8 mouse cellular contexts compared by ENCODE assay signal in the genomic region with DNA sequence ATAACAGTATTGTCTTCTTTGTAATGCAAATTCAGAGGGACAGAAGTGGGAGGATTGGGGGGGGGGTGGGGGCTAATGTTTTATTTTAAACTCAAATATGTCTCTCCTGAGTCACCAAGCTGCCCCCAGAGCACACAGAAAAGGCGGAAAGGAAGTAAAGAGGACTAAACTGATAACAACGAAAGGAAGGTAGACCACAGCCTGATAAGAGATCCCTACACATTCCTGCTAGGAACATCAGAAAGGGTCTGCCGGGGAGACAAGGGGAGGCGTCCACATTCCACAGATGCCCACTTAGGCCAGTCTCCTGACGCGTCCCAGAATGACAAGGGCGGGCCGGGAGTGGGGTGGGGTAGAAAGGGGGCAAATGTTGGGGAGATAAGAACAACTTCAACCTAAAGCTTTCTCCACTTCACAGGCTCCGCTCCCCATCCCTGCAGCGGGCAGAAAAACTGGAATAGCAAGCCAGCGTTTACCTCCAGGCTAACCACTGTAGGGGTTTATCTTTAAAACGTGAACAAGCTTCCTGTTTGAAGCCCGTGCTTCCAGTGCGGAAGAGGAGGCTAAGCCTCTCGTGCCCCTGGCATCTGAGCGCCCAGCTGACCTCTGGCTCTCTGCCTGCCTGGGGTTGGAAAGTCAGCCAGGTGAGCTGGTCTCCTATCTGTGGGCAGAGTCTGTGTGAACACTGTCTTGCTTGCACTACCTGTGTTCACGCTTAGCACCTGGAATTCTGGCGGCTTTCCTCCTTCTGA.
DNase-seq lines count a peak whose midpoint lies in the region; ATAC-seq lines count a peak whose summit lies in the region.

No protein-coding gene starts in this region.

- no peak overlapping the region for H3K9ac ChIP-seq in limb, embryonic 11.5 days (ENCODE audit: low read length)

- DNase-seq in heart, adult 11 months = peak; percentile 86
- DNase-seq in heart, adult 8-10 months (ENCODE audit: low spot score) = no peak
- peak; percentile 43 for DNase-seq in heart, postnatal 4 days
- DNase-seq in limb, embryonic 11.5 days (ENCODE audit: low spot score) = peak; percentile 30
- no peak for DNase-seq in midbrain, embryonic 10.5 days (ENCODE audit: low spot score)
- peak; percentile 33 for DNase-seq in thymus, postnatal 4 days
- no peak for DNase-seq in spleen, postnatal 36 days (ENCODE audit: low spot score in 2 of 2)
- DNase-seq in frontal cortex, postnatal 10 days (ENCODE audit: low spot score in 2 of 2) = no peak

- ATAC-seq in limb, embryonic 11.5 days (ENCODE audit: insufficient number of reproducible peaks, low FRiP score, low TSS enrichment, low read depth) = no peak

- no peaks in the 10 kb centered on the region for H3K9me3 ChIP-seq in limb, embryonic 11.5 days (ENCODE audit: control insufficient read depth, low read length)
- H3K9me3 ChIP-seq in midbrain, embryonic 10.5 days (replicated peaks) = no peaks in the 10 kb centered on the region

- H3K27me3 ChIP-seq in limb, embryonic 11.5 days (ENCODE audit: control insufficient read depth, insufficient read depth, low read length) = no peaks in the 10 kb centered on the region
- H3K27me3 ChIP-seq in midbrain, embryonic 10.5 days (ENCODE audit: low read depth, poor library complexity, severe bottlenecking) = no peaks in the 10 kb centered on the region

- H3K27ac ChIP-seq in limb, embryonic 11.5 days (replicated peaks; ENCODE audit: low read depth, low read length) = no peak overlapping the region
- no peak overlapping the region; the same call in 1 of the 2 replicates for H3K27ac ChIP-seq in midbrain, embryonic 10.5 days (replicated peaks)

- WGBS in limb, embryonic 11.5 days = 18% methylated on average over 18 of the region's 18 CpGs
- WGBS in midbrain, embryonic 10.5 days = 23% methylated on average over 18 of the region's 18 CpGs

- H3K36me3 ChIP-seq in limb, embryonic 11.5 days (ENCODE audit: control insufficient read depth, insufficient read depth, low read length) = no peaks in the 10 kb centered on the region
- no peaks in the 10 kb centered on the region for H3K36me3 ChIP-seq in midbrain, embryonic 10.5 days

- peaks cover 13% of the 10 kb centered on the region for H3K4me1 ChIP-seq in limb, embryonic 11.5 days (ENCODE audit: control insufficient read depth, insufficient read depth, low read length)
- H3K4me1 ChIP-seq in midbrain, embryonic 10.5 days = peaks cover 15% of the 10 kb centered on the region

- no peak overlapping the region for H3K4me3 ChIP-seq in limb, embryonic 11.5 days (ENCODE audit: low read depth, low read length)
- H3K4me3 ChIP-seq in midbrain, embryonic 10.5 days = peak overlapping the region; percentile 23

- peak overlapping the region; percentile 8; the same call in 1 of the 2 replicates for H3K4me2 ChIP-seq in limb, embryonic 11.5 days (ENCODE audit: low read depth, severe bottlenecking)

Comparison
In these comparisons a context has a peak if more than half of its experiments do, and no peak if none do; other contexts are left out.
1. DNase-seq: peak in heart, adult 11 months (single experiment), heart, postnatal 4 days (single experiment), limb, embryonic 11.5 days (single experiment) and thymus, postnatal 4 days (single experiment); none in heart, adult 8-10 months (single experiment), midbrain, embryonic 10.5 days (single experiment), spleen, postnatal 36 days (0 of 2) and frontal cortex, postnatal 10 days (0 of 2).